Mouse (Mus musculus) 416B (cell line): ENCODE results near the gene Serpina3k.
"Not testable (repeated sequence)": the region's sequence is repeated elsewhere in the genome, so short reads cannot be mapped to it uniquely, and the experiment has no call there.

ENCODE experiments used
- DNase-seq: peaks from one replicate; pipeline ENCODE4 v3.0.0; 2011; ENCODE audit warnings: low read depth

The Serpina3k gene

GRCm38 (mm10) chr12:104388477-104388876 lies 50.2 kb downstream of the Serpina3k start:
- no peak for DNase-seq

GRCm38 (mm10) chr12:104391057-104391456 lies 52.8 kb downstream of the Serpina3k start:
- DNase-seq, result not testable (repeated sequence)
